Mouse (Mus musculus) spleen, adult 2 months (tissue): Measurements from ENCODE around the gene Ryr3. TPM values are rescaled to one million over a fixed set of nuclear protein-coding genes. Genes with fewer than 3 reads are reported as not detected.
"Not testable (repeated sequence)": the region's sequence is repeated elsewhere in the genome, so short reads cannot be mapped to it uniquely, and the experiment has no call there.

Experiments used
- DNase-seq, 2 experiments: peaks; one replicate each; pipeline versions ENCODE4 v3.0.0 to v3.0.0-alpha.2; 2012 to 2021; ENCODE audit warnings: low spot score in 2 of 2, low read depth in 1 of 2
- H3K27ac ChIP-seq: fragments of 200-500 bp; 2 replicates; pipeline ENCODE4 v1.5.1; 2012; ENCODE audit warnings: low read length, inconsistent platforms; ENCODE audit not compliant: insufficient read depth
- H3K27me3 ChIP-seq: fragments of 200-500 bp; 2 replicates; pipeline ENCODE4 v1.6.1; 2012; ENCODE audit warnings: mild to moderate bottlenecking, moderate library complexity, low read length, inconsistent platforms; ENCODE audit not compliant: control insufficient read depth, insufficient read depth
- H3K36me3 ChIP-seq: fragments of 200-500 bp; 2 replicates; pipeline ENCODE4 v1.6.1; 2012; ENCODE audit warnings: mild to moderate bottlenecking, low read length, inconsistent platforms; ENCODE audit not compliant: control insufficient read depth, insufficient read depth
- H3K4me1 ChIP-seq: fragments of 200-500 bp; 2 replicates; pipeline ENCODE4 v1.6.1; 2011; ENCODE audit warnings: inconsistent platforms; ENCODE audit not compliant: control insufficient read depth, insufficient read depth, insufficient read length
- H3K4me3 ChIP-seq: fragments of 200-500 bp; 2 replicates; pipeline ENCODE4 v1.5.1; 2011; ENCODE audit warnings: mild to moderate bottlenecking, inconsistent platforms; ENCODE audit not compliant: insufficient read depth, insufficient read length; ENCODE audit errors: extremely low read depth
- CTCF ChIP-seq: fragments of 200-500 bp; IDR thresholded peaks from 2 replicates; pipeline ENCODE4 v1.5.1; 2011; ENCODE audit warnings: mild to moderate bottlenecking, inconsistent platforms; ENCODE audit not compliant: insufficient read depth, insufficient read length, insufficient replicate concordance; ENCODE audit errors: extremely low read depth
- POLR2A ChIP-seq: fragments of 200-500 bp; IDR thresholded peaks from 2 replicates; pipeline ENCODE4 v1.6.1; 2011; ENCODE audit warnings: low read depth, low read length, inconsistent platforms
- WGBS: fragments of 180-500 bp; shearing (Covaris S2); methylation state at CpG from one replicate; pipeline ENCODE4 v1.1.7; 2018; 5-methylcytosine and 5-hydroxymethylcytosine counted together
- polyA plus RNA-seq: library from polyadenylated mRNA; depleted of rRNA; stranded (reverse); fragments of >200 nt; gene quantifications from 2 replicates; pipeline ENCODE4 v1.2.3, GENCODE M21; 2012

Gene Ryr3
- polyA plus RNA-seq, 1 experiment: 1.1 TPM

DNA sequence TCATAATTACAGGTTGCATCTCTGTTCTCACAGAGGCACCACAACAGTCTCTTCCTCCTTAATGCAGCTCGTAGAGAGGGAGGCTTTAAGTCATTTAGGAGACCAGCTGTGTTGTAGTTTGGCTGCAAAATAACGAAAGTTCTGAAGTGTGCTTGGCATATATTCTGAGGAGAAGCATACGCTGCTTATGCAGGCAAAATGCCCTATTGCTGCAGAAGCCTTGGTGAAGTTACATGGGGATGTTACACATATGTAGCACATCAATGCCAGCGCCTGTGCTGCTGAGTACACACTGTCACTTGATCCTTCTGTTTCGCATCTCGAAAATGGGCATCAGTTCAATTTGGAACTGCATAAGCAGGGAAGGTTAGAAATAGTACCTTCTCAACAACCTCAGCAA is 112.3 kb downstream of the Ryr3 start:
- H3K27me3 ChIP-seq: no peaks in the 10 kb centered on the region
- H3K27ac ChIP-seq: no peak overlapping the region
- no peak for DNase-seq
- no peaks in the 10 kb centered on the region for H3K4me1 ChIP-seq
- TF ChIP-seq CTCF (no peak), POLR2A (no peak)
- no peaks in the 10 kb centered on the region for H3K36me3 ChIP-seq
- 74% methylated on average over 6 of the region's 6 CpGs for WGBS
- H3K4me3 ChIP-seq: no peak overlapping the region

DNA sequence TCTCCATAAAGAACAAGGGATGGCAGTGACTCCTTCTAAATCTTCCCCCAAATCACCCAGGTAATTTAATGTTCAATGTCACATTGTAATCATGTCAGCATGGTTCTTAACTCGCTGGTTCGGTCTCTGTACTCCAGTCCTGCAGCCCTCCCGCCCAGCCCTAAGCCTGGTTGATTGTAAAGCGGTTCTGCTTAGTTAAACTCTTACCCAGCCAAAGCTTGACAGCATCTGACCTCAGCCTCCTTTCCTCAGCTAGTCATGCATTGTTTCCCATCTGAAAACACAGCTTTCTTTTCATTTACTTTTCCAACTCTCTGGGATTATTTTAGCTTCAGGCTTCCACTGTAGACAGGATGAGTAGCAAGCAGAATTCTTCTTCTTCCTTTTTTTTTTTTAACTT is 121.7 kb downstream of the Ryr3 start:
- 81% methylated on average over 4 of the region's 4 CpGs for WGBS
- no peak for DNase-seq
- H3K36me3 ChIP-seq: no peaks in the 10 kb centered on the region
- H3K4me3 ChIP-seq: no peak overlapping the region
- no peaks in the 10 kb centered on the region for H3K4me1 ChIP-seq
- H3K27me3 ChIP-seq: no peaks in the 10 kb centered on the region
- H3K27ac ChIP-seq: no peak overlapping the region
- TF ChIP-seq POLR2A (no peak), CTCF (no peak)

DNA sequence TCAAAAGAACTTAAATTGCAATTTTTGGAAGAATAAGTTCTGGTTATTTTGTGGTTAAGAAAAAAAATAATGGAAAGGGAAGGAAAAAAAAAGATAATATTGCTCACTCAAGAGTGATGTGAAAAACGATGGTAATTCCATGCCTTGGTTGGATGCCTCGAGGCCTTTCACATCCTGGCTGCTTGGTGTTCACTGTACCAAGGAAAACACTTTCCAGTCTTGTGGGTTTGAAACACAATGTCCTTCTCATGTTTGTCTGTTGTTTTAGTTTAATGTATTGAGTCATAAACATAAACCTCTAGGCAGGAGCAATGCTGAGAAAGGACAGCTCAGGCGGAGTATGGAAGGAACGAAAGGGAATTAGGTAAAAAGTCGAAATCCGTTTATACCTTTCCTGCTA is 122.8 kb downstream of the Ryr3 start:
- Histone ChIP-seq H3K4me1 (no peaks in the 10 kb centered on the region), H3K4me3 (no peak overlapping the region), H3K27ac (no peak overlapping the region), H3K36me3 (no peaks in the 10 kb centered on the region), H3K27me3 (no peaks in the 10 kb centered on the region)
- 93% methylated on average over 6 of the region's 6 CpGs for WGBS
- DNase-seq: no peak
- no peak for TF ChIP-seq POLR2A
- no peak for TF ChIP-seq CTCF

DNA sequence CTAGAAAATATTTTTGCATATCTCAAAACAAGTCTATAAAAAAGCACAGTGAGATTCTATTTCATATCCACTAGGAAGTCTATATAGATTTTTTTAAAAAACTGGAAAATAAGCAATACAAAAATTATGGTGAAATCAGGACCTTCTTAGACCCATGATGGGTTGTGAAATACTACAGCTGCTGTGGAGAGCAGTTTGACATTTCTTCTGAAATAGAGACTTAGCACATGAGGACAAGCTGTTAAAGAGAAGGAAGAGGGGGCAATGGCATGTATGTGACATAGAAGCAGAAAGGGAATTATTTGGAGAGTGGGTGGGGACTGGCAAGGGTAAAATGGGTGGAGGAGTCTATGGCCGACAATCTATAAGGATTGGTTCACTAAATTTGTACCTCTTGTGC is 124.1 kb downstream of the Ryr3 start:
- TF ChIP-seq POLR2A (no peak), CTCF (no peak)
- 84% methylated on average over 1 of the region's 1 CpGs for WGBS

DNA sequence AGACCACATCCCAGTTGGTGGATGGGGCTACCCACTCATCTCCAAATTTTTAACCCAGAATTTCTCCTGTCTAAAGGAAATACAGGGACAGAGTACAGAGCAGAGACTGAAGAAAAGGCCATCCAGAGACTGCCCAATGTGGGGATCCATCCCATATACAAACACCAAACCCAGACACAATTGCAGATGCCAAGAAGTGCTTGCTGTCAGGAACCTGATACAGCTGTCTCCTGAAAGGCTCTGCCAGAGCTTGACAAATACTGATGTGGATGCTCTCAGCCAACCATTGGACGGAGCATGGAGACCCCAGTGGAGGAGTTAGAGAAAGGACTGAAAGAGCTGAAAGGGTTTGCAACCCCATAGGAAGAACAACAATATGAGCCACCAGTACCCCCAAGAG is 125.6 kb downstream of the Ryr3 start:
- not testable (repeated sequence) for DNase-seq, H3K4me3 ChIP-seq, H3K27ac ChIP-seq, H3K36me3 ChIP-seq, H3K4me1 ChIP-seq, H3K27me3 ChIP-seq
- 85% methylated on average over 1 of the region's 1 CpGs for WGBS

More for the DNA sequence above, 124.1 kb downstream of the Ryr3 start:
- Histone ChIP-seq H3K36me3 (no peaks in the 10 kb centered on the region), H3K4me1 (no peaks in the 10 kb centered on the region), H3K27ac (no peak overlapping the region), H3K27me3 (no peaks in the 10 kb centered on the region), H3K4me3 (no peak overlapping the region)
- no peak for DNase-seq

DNA sequence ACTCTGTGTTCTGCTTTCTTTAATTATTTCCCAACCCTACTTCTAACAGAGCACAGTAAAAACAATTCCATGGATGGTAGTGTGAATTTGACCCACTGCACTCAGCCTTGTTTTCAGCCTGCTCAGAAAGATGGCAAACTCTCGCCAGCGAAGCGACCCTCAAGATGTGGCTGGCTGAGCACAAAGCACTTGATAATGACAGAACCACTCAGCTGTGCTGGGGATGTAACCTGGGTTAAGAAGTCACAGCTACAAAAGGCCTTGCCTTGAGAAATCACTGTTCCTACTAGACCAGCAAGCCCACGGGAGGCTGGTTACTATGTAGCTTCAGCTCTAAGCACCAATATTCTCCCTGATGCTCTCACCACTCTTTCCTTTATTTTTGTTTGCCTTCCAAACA is 140.5 kb downstream of the Ryr3 start:
- Histone ChIP-seq H3K4me1 (no peaks in the 10 kb centered on the region), H3K36me3 (no peaks in the 10 kb centered on the region), H3K27ac (no peak overlapping the region), H3K4me3 (no peak overlapping the region), H3K27me3 (no peaks in the 10 kb centered on the region)
- 92% methylated on average over 4 of the region's 4 CpGs for WGBS
- TF ChIP-seq POLR2A (no peak), CTCF (no peak)
- DNase-seq: no peak

DNA sequence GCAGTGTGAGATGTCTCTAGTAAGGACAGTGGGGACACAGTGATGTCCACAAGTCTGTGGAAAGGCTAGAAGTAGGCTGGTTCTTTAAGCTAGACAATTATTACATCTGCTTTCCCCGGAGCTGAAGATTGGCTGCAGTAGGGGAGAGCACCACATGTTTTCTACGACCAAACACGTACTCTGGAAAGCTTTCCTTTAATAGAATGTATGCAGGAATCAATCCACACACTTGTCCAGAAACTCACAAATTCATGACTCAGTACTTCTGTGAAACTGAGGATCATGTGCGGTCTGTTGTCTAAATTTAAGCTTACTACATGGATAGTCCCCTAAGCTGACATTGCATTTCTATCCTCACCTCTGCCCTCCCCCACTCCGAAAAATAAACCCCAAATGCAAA is 157.5 kb downstream of the Ryr3 start:
- 87% methylated on average over 5 of the region's 5 CpGs for WGBS
- Histone ChIP-seq H3K27ac (no peak overlapping the region), H3K36me3 (no peaks in the 10 kb centered on the region), H3K4me1 (no peaks in the 10 kb centered on the region), H3K4me3 (no peak overlapping the region), H3K27me3 (no peaks in the 10 kb centered on the region)
- no peak for DNase-seq
- TF ChIP-seq POLR2A (no peak), CTCF (no peak)

DNA sequence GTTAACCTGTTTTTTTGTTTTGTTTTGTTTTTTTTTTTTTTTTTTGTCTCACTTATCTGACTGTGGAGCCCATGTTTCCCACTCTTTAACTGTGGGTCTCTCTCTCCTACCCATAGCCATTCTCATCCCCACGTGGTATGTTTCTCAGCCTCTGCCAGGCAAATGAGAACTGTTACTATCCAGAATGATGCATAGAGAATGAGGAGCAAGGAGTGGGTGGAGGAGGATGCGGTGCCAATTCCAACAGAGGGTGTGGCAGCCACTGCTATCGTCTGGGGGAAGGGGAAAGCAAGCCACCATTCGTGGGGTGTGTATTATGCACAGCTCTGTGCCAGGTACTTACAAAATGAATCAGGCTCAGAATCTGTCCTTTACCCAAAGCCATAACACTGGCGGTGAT is 158.0 kb downstream of the Ryr3 start:
- Histone ChIP-seq H3K27ac (no peak overlapping the region), H3K36me3 (no peaks in the 10 kb centered on the region), H3K4me1 (no peaks in the 10 kb centered on the region), H3K4me3 (no peak overlapping the region), H3K27me3 (no peaks in the 10 kb centered on the region)
- no peak for TF ChIP-seq CTCF
- no peak for TF ChIP-seq POLR2A
- no peak for DNase-seq
- WGBS: 63% methylated on average over 5 of the region's 5 CpGs
